Mouse (Mus musculus) brown adipose tissue, adult 24 weeks (tissue): ENCODE results near the gene Smtnl2. TPM values are rescaled to one million over a fixed set of nuclear protein-coding genes. Genes with fewer than 3 reads are reported as not detected.

Source experiments
- H3K27ac ChIP-seq: fragments of 200-500 bp; replicated peaks from 2 replicates; pipeline ENCODE4 v1.5.1; 2012; ENCODE audit warnings: low read depth, mild to moderate bottlenecking, low read length
- H3K4me1 ChIP-seq: fragments of 200-500 bp; 2 replicates; pipeline ENCODE4 v1.6.1; 2012; ENCODE audit warnings: low read length, mixed read lengths; ENCODE audit not compliant: control insufficient read depth, insufficient read depth, insufficient read length
- H3K4me3 ChIP-seq: fragments of 200-500 bp; 2 replicates; pipeline ENCODE4 v1.5.1; 2012; ENCODE audit warnings: low read depth, mild to moderate bottlenecking, low read length, moderate library complexity; ENCODE audit not compliant: insufficient read depth
- polyA plus RNA-seq: library from polyadenylated mRNA; stranded (reverse); fragments of >200 nt; gene quantifications from 2 replicates; pipeline ENCODE4 v1.2.4, GENCODE M21; 2012; ENCODE audit not compliant: missing spikeins, insufficient read depth, insufficient read length

The Smtnl2 gene
- polyA plus RNA-seq, 1 experiment, result 8.2 TPM

- Histone ChIP-seq H3K27ac (no peak overlapping the region), H3K4me3 (no peak overlapping the region), H3K4me1 (peaks cover 15% of the 10 kb centered on the region)
Observed at GRCm38 (mm10) chr11:72415155-72415554, 3.6 kb upstream of the Smtnl2 start.

DNA sequence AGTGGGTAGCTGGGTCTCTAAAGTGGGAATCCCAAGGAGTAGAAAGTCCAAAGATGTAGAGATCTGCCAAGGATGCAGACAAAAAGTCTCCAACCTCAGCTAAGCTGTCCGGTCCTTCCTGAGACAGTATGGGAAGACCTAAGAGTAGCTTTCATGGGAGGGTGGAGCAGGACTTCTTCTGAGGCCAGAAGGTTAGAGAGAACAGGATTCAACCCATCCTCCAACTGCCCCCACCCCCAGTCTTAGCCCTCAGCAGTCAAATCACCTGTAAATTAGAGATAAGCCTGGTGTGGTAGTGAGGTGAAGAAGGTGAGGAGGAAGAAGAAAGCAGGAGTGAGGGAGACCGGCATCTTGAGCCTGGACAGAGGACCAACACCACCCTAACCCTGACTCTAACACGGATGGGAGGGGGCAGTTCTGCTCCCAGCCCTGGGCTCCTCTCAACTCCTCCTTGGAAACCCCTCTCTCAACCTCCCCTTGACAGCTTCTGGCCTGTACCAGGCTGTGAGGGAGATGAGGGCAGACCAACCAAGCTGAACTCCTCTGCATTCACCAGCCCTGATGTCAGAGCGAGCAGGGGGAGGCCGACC lies 2.2 kb upstream of the Smtnl2 start:
- Histone ChIP-seq H3K4me1 (peaks cover 21% of the 10 kb centered on the region), H3K4me3 (no peak overlapping the region), H3K27ac (0 out of 2 replicates have a peak overlapping the region, but pooled peaks have one; percentile 10)

- H3K4me3 ChIP-seq, result no peak overlapping the region
- peaks cover 14% of the 10 kb centered on the region for H3K4me1 ChIP-seq
- H3K27ac ChIP-seq, result 0 out of 2 replicates have a peak overlapping the region, but pooled peaks have one; percentile 10
Observed at GRCm38 (mm10) chr11:72413016-72413415, 1.5 kb upstream of the Smtnl2 start.

GRCm38 (mm10) chr11:72411945-72412344 lies 432 bp upstream of the Smtnl2 start:
- peak overlapping the region; percentile 10; the same call in 1 of the 2 replicates for H3K4me3 ChIP-seq
- no peak overlapping the region for H3K27ac ChIP-seq
- peaks cover 14% of the 10 kb centered on the region for H3K4me1 ChIP-seq

DNA sequence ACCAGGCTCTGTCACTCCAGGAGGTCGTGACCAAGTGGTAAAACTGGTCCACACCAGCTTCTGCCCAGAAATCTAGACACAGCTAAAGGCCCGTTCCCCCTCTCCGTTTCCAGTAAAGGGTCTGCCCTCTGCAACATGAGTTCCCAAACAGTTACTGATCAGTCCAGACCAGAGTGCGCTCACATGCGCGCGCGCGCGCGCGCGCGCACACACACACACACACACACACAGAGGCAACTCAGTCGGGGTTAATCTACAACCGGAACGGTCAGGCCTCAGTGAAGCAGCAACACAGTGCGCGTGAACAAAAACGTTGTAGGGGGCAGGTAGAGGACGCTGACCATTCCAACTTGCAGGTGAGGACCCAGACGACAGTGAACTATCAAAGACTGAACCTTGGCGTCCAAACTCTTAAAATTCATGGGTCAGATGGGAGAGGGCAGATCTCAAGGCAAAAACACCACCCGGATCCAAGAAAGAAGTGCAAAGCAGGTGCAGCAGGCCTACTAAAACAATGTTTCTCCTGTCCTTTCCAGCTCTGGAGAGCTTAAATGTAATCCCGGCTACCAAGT lies 906 bp downstream of the Smtnl2 start:
- Histone ChIP-seq H3K27ac (0 out of 2 replicates have a peak overlapping the region, but pooled peaks have one; percentile 28), H3K4me1 (peaks cover 14% of the 10 kb centered on the region)

DNA sequence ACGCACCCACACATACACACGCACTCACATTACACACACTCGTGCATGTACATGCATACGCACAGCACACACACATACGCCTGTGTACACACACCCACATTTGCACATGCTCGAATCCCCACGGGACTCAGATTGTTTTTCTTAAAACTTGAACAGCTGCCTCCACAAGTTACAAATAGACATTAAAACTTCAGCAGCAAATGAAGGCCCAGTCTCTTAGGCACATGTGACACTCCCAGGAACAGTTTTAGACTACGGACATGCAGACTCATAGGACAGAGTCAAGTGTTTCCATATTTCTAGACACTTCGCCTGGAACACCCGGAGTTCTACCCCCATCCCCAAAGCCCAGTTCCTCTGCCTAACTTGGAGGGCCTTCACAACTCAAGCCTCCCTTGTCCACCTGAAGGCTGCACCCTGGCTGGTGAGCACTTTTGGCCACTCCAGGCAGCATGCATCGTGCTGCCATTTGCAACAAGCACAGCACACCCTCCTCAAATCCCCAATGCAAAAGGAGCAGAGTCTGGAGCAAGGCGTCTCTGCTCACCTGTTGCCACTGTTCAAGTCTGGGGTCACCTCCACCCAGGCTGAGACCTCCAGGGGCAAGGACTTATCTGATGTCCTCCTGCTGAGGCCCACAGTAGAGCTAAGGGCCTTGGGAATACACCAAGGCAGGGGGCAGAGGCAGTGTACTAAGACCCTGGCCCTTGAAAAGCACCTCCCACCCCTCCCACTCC lies 1.7 kb downstream of the Smtnl2 start:
- Histone ChIP-seq H3K4me1 (peaks cover 17% of the 10 kb centered on the region), H3K27ac (no peak overlapping the region), H3K4me3 (peak overlapping the region; percentile 43)

More for the DNA sequence above, 906 bp downstream of the Smtnl2 start:
- H3K4me3 ChIP-seq, result peak overlapping the region; percentile 82

GRCm38 (mm10) chr11:72408451-72409170 lies 2.9 kb downstream of the Smtnl2 start:
- H3K4me3 ChIP-seq, result no peak overlapping the region
- H3K27ac ChIP-seq, result no peak overlapping the region; the same call in 1 of the 2 replicates
- peaks cover 17% of the 10 kb centered on the region for H3K4me1 ChIP-seq

GRCm38 (mm10) chr11:72407574-72407973 lies 3.9 kb downstream of the Smtnl2 start:
- Histone ChIP-seq H3K4me1 (peaks cover 14% of the 10 kb centered on the region), H3K27ac (no peak overlapping the region), H3K4me3 (no peak overlapping the region)

DNA sequence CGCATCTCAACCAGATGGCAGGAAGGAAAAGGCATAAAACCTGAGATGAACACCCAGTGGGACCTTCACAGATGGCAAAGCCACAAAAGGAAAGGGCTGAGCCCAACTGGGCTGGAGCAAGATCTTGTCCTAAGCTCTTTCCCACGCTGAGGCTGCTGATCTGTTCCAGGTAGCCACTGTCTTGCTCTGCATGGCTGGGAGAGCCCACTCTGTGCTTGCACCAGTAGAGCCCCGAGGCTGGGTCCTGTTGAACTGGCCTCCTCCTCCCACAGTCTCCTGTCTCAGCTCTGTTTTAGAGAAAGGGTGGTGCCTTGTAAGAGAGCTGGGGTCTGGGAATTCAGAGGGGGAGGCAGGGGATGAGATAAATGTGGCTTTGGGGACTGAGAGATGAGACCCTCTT lies 4.4 kb downstream of the Smtnl2 start:
- H3K27ac ChIP-seq, result no peak overlapping the region
- H3K4me1 ChIP-seq, result peaks cover 16% of the 10 kb centered on the region
- no peak overlapping the region for H3K4me3 ChIP-seq

DNA sequence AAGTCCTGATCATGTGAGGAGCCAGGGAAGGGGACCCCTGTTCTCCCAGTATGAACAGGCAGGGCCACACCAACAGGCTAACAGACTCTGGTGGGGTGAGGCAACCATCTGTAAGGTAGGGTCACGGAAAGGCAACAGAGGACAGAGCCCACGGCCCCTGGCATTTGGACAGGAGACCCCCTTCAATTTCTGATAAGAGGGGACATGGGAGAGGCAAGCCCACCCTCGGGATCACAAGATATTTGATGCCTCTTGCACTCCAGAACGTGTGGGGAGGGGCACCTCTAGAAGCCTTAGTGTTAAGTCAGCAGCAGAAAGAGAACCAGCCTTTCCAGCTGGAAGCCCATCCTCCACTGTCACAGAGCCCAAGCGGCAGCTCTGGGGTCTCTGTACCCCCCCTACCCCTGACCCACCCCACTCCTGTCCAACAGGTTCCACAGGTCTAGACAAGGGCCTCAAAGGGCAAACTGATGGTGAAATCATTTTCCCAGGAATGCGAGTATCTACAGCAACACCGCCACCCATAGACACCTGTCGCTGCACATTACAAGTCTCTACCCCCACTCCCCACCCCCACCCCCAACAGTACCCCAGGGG lies 5.3 kb downstream of the Smtnl2 start:
- Histone ChIP-seq H3K27ac (peak overlapping the region; percentile 46), H3K4me3 (no peak overlapping the region), H3K4me1 (peaks cover 17% of the 10 kb centered on the region)

DNA sequence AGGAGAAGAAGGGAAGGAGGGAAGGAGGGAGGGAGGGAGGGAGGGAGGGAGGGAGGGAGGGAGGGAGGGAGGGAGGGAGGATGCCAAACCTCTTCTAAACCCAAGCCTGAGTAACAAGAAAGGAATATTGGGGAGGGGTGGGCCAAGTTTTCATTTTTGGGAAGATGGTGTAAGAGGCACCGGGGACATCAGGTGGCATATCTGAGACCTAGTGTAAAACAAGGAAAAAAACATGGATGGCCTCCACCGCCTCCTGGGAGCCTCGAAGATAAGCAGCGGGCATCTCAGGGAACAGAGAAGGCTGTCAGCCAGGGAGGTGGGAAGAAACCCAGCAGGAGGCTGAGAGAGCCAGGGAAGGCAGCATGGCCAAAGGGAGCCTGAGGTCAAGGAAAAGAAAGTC lies 6.0 kb downstream of the Smtnl2 start:
- no peak overlapping the region for H3K27ac ChIP-seq
- peaks cover 18% of the 10 kb centered on the region for H3K4me1 ChIP-seq
- no peak overlapping the region for H3K4me3 ChIP-seq

GRCm38 (mm10) chr11:72402969-72403368 lies 8.5 kb downstream of the Smtnl2 start:
- Histone ChIP-seq H3K4me3 (no peak overlapping the region), H3K4me1 (peaks cover 12% of the 10 kb centered on the region), H3K27ac (no peak overlapping the region)

- no peak overlapping the region for H3K4me3 ChIP-seq
- H3K4me1 ChIP-seq, result peaks cover 17% of the 10 kb centered on the region
- H3K27ac ChIP-seq, result no peak overlapping the region
Observed at GRCm38 (mm10) chr11:72402017-72402416, 9.5 kb downstream of the Smtnl2 start.

GRCm38 (mm10) chr11:72401068-72401467 lies 10.4 kb downstream of the Smtnl2 start:
- Histone ChIP-seq H3K27ac (no peak overlapping the region), H3K4me1 (peaks cover 22% of the 10 kb centered on the region), H3K4me3 (no peak overlapping the region)
